Mouse (Mus musculus) skeletal muscle tissue, adult 2 months (tissue): ENCODE data around the gene Apip.

ENCODE experiments used
- DNase-seq: peaks from one replicate; pipeline ENCODE4 v3.0.0-alpha.2; 2012; ENCODE audit warnings: low read depth, low spot score

Gene Apip

GRCm38 (mm10) chr2:103102595-103102994, 29.1 kb downstream of the Apip start:
- DNase-seq = no peak

DNA sequence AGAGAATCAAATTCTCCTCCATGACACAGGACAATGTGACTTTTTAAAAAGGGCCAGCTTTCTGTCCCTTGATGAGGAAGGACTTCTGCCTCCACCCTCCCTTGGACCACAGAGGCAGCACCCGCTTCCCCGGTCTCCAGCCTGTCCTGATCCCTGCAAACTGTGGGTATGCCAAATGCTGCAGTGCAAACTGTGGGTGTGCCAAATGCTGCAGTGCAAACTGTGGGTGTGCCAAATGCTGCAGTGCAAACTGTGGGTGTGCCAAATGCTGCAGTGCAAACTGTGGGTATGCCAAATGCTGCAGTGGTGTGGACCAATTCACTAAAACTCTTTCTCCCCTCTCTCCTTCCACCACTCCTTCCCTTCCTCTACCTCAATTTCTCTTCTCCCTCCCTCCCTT, 32.7 kb downstream of the Apip start:
- no peak for DNase-seq

GRCm38 (mm10) chr2:103111669-103112068, 38.2 kb downstream of the Apip start:
- no peak for DNase-seq

- no peak for DNase-seq
Observed at GRCm38 (mm10) chr2:103117212-103117611, 43.7 kb downstream of the Apip start.

DNA sequence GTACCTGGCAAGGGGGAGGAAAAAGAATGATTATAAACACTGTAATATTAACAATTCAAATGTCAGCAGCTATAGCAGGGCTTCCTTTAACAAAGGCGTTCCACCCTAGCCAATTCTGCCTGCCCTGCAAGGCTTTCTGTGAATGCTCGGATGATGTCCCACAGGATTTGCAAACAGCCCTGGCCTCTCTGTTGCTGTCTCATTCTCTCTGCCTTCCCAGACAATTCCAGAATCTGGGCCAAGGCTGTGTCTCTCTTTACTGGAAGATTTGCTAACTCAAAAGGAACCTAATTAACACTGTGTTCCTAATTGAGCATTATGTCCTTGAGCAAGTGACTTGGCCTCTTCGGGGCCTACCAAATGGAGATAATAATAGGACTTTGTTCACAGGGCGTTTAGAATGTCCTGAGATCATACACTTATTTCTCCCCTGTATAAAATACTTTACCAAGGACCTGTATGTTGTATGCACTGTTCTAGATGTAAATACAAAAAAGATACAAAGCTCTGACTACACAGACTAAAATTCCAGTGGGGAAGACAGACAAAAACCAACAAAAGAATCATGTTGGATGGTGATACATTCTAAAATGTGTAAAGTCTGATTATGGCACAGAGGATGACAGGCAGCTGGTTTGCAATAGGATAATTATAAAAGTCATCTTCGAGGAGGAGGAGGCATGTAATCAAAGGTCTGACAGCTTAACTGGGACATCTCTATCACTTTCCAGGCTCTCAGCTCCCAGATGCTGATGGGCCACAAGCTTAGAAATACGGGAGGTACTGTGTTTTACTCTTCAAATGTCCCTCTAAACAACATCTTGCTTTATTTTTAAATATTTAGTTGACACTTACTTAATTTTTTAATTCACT, 45.1 kb downstream of the Apip start:
- DNase-seq = no peak

DNA sequence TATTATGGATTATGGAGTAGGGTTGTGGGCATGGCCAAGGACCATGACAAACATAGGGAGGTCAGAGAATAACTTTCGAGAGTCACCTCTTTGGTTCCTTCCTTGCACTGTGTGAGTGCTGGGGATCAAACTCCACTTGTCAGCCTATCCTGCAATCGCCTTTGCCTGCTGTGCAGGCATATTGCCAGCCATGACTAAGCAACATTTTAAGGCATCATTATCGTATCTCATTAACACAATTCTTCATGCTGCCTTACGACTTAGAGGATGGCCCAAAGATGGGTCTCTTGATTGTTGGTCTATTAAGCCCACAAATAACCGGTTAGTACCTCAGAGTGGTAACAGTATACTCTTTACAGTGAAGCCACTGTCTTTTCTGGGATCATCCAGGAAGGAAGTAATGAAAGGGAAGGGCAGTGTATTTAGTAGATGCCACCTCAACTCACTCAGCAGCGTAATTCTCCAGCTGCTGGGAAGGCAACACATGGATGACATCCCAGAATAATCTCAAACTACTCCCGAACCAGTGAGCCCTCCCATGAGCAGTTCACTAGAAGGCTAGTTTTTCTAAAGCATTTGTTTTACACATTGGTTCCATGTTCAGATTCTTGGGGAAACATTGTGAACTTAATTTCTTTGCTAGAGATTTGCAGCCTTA, 45.9 kb downstream of the Apip start:
- peak; percentile 11 for DNase-seq

DNA sequence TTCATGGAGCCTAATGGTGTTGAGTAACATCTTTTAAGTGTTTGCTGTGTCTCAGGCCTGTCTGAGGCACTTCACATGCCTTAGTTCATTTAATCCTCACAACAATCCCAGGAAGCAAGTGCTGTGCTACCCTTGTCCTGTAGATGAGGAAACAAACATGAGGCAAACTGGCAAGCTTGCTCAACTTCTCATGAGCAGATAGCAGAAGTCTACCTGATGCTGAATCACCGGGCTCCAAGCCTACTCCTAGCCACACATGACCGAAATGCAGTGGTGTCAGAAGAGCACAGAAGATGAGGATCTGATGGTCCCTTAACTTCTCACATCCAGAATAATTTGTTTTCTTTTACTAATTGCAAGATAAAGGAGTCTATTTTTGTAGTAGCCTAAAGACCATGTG, 56.2 kb downstream of the Apip start:
- DNase-seq = no peak

- no peak for DNase-seq
Observed at GRCm38 (mm10) chr2:103131145-103131544, 57.7 kb downstream of the Apip start.

GRCm38 (mm10) chr2:103138529-103139265, 65.2 kb downstream of the Apip start:
- DNase-seq = no peak
